Mouse (Mus musculus) kidney, embryonic 14.5 days (tissue): ENCODE data around the gene Fzr1. TPM values are rescaled to one million over a fixed set of nuclear protein-coding genes. Genes with fewer than 3 reads are reported as not detected.

ENCODE experiments used
- ATAC-seq: fragments of 200-750 bp; cut with Nextera tagmentation; 2 replicates; pipeline ENCODE4 v1.8.0; 2017; ENCODE audit warnings: moderate number of reproducible peaks, mild to moderate bottlenecking, moderate TSS enrichment, moderate library complexity; ENCODE audit not compliant: low FRiP score, low TSS enrichment
- H3K27ac ChIP-seq: fragments of 300-500 bp; sonication (generic); 2 replicates; pipeline ENCODE4 v1.5.1; 2014; ENCODE audit warnings: low read depth, mild to moderate bottlenecking, low read length, moderate library complexity, mixed read lengths
- H3K27me3 ChIP-seq: fragments of 300-500 bp; sonication (generic); 2 replicates; pipeline ENCODE4 v1.6.1; 2014; ENCODE audit warnings: mild to moderate bottlenecking, low read length; ENCODE audit not compliant: control insufficient read depth, insufficient read depth
- H3K36me3 ChIP-seq: fragments of 300-500 bp; sonication (generic); 2 replicates; pipeline ENCODE4 v1.6.1; 2014; ENCODE audit warnings: low read length, mixed read lengths; ENCODE audit not compliant: control insufficient read depth, insufficient read depth
- H3K4me1 ChIP-seq: fragments of 300-500 bp; sonication (generic); 2 replicates; pipeline ENCODE4 v1.6.1; 2014; ENCODE audit warnings: low read length, mixed read lengths; ENCODE audit not compliant: control insufficient read depth, insufficient read depth
- H3K4me2 ChIP-seq: fragments of 300-500 bp; sonication (generic); replicated peaks from 2 replicates; pipeline ENCODE4 v1.6.1; 2014; ENCODE audit warnings: low read depth, mild to moderate bottlenecking, low read length
- H3K4me3 ChIP-seq: fragments of 300-500 bp; sonication (generic); 2 replicates; pipeline ENCODE4 v1.5.1; 2014; ENCODE audit warnings: mild to moderate bottlenecking, low read length
- H3K9ac ChIP-seq: fragments of 300-500 bp; sonication (generic); 2 replicates; pipeline ENCODE4 v1.6.1; 2014; ENCODE audit warnings: low read depth, mild to moderate bottlenecking, low read length, moderate library complexity
- H3K9me3 ChIP-seq: fragments of 300-500 bp; sonication (generic); 2 replicates; pipeline ENCODE4 v1.6.1; 2016; ENCODE audit warnings: low read length; ENCODE audit not compliant: control insufficient read depth
- WGBS: fragments of 180-500 bp; shearing (Covaris S2); extraction: QIAGEN DNeasy Blood & Tissue Kit; methylation state at CpG from one replicate; pipeline ENCODE4 v1.1.7; 2014; 5-methylcytosine and 5-hydroxymethylcytosine counted together
- polyA plus RNA-seq: library from polyadenylated mRNA; unstranded; fragments of >200 nt; fragmentation: Nextera tagmentation; extraction: Ambion mirVana; gene quantifications from 2 replicates; pipeline ENCODE4 v1.2.1, GENCODE M21; 2014

Fzr1 gene
- polyA plus RNA-seq, 1 experiment from 2014 or later = 108 TPM

GRCm38 (mm10) chr10:81365672-81366476 is 12.4 kb downstream of the Fzr1 start, which contains the start of gene 4930404N11Rik:
TSS of gene 4930404N11Rik (minus strand) at chr10:81365816.
- Histone ChIP-seq H3K9me3 (no peaks in the 10 kb centered on the region), H3K9ac (peak within 1 kb of the TSS; percentile 28; the same call in 1 of the 2 replicates), H3K4me2 (peak within 1 kb of the TSS; percentile 68), H3K27me3 (peaks cover 14% of the 10 kb centered on the region), H3K4me1 (peaks cover 24% of the 10 kb centered on the region), H3K4me3 (peak within 1 kb of the TSS; percentile 34), H3K27ac (no peak within 1 kb of the TSS), H3K36me3 (peaks cover 48% of the 10 kb centered on the region)
- WGBS = 33% methylated on average over 12 of the region's 12 CpGs
- no peak for ATAC-seq

GRCm38 (mm10) chr10:81365073-81365472 is 13.2 kb downstream of the Fzr1 start:
- Histone ChIP-seq H3K4me1 (peaks cover 28% of the 10 kb centered on the region), H3K9ac (no peak overlapping the region), H3K4me3 (peak overlapping the region; percentile 34; the same call in 1 of the 2 replicates), H3K27ac (no peak overlapping the region), H3K4me2 (peak overlapping the region; percentile 68; the same call in 1 of the 2 replicates), H3K36me3 (peaks cover 40% of the 10 kb centered on the region), H3K9me3 (no peaks in the 10 kb centered on the region), H3K27me3 (peaks cover 14% of the 10 kb centered on the region)
- WGBS = 36% methylated on average over 4 of the region's 4 CpGs
- ATAC-seq = 0 out of 2 replicates have a peak, but pooled peaks have one; percentile 5

- Histone ChIP-seq H3K27me3 (peaks cover 14% of the 10 kb centered on the region), H3K4me2 (peak overlapping the region; percentile 68), H3K4me1 (peaks cover 28% of the 10 kb centered on the region), H3K9me3 (no peaks in the 10 kb centered on the region), H3K27ac (no peak overlapping the region), H3K36me3 (peaks cover 36% of the 10 kb centered on the region), H3K4me3 (peak overlapping the region; percentile 34), H3K9ac (peak overlapping the region; percentile 28; the same call in 1 of the 2 replicates)
- 0 out of 2 replicates have a peak, but pooled peaks have one; percentile 5 for ATAC-seq
- WGBS = 11% methylated on average over 28 of the region's 28 CpGs
Observed at GRCm38 (mm10) chr10:81364666-81365065, 13.7 kb downstream of the Fzr1 start.

- H3K4me1 ChIP-seq = peaks cover 28% of the 10 kb centered on the region
- peaks cover 27% of the 10 kb centered on the region for H3K36me3 ChIP-seq
- H3K4me2 ChIP-seq = peak overlapping the region; percentile 68
- peak; percentile 22 for ATAC-seq
- H3K4me3 ChIP-seq = peak overlapping the region; percentile 34
- H3K27me3 ChIP-seq = peaks cover 14% of the 10 kb centered on the region
- 9% methylated on average over 54 of the region's 54 CpGs for WGBS
- H3K27ac ChIP-seq = no peak overlapping the region
- H3K9me3 ChIP-seq = no peaks in the 10 kb centered on the region
- peak overlapping the region; percentile 45 for H3K9ac ChIP-seq
Observed at GRCm38 (mm10) chr10:81363436-81364346, 14.6 kb downstream of the Fzr1 start.

- no peak for ATAC-seq
- Histone ChIP-seq H3K27me3 (peaks cover 14% of the 10 kb centered on the region), H3K9me3 (no peaks in the 10 kb centered on the region), H3K4me2 (no peak overlapping the region), H3K4me1 (peaks cover 39% of the 10 kb centered on the region), H3K27ac (no peak overlapping the region), H3K9ac (no peak overlapping the region), H3K36me3 (peaks cover 14% of the 10 kb centered on the region), H3K4me3 (no peak overlapping the region)
- WGBS = 73% methylated on average over 12 of the region's 12 CpGs
Observed at GRCm38 (mm10) chr10:81362336-81362949, 15.9 kb downstream of the Fzr1 start.

- peaks cover 2% of the 10 kb centered on the region; the same call in 1 of the 2 replicates for H3K36me3 ChIP-seq
- H3K4me2 ChIP-seq = no peak overlapping the region
- no peak for ATAC-seq
- H3K4me1 ChIP-seq = peaks cover 39% of the 10 kb centered on the region
- H3K27ac ChIP-seq = no peak overlapping the region
- no peak overlapping the region for H3K9ac ChIP-seq
- peaks cover 14% of the 10 kb centered on the region for H3K27me3 ChIP-seq
- H3K9me3 ChIP-seq = no peaks in the 10 kb centered on the region
- WGBS = 66% methylated on average over 8 of the region's 8 CpGs
- no peak overlapping the region for H3K4me3 ChIP-seq
Observed at GRCm38 (mm10) chr10:81360721-81361120, 17.6 kb downstream of the Fzr1 start.

GRCm38 (mm10) chr10:81358841-81359240 is 19.5 kb downstream of the Fzr1 start:
- peak overlapping the region; percentile 76; the same call in 1 of the 2 replicates for H3K9ac ChIP-seq
- H3K4me1 ChIP-seq = peaks cover 27% of the 10 kb centered on the region
- no peak for ATAC-seq
- H3K36me3 ChIP-seq = peaks cover 2% of the 10 kb centered on the region; the same call in 1 of the 2 replicates
- H3K27ac ChIP-seq = no peak overlapping the region
- no peak overlapping the region for H3K4me3 ChIP-seq
- peaks cover 6% of the 10 kb centered on the region for H3K27me3 ChIP-seq
- peak overlapping the region; percentile 99 for H3K4me2 ChIP-seq
- WGBS = 55% methylated on average over 1 of the region's 1 CpGs
- H3K9me3 ChIP-seq = no peaks in the 10 kb centered on the region

- WGBS = 40% methylated on average over 4 of the region's 4 CpGs
- H3K4me3 ChIP-seq = peak overlapping the region; percentile 82
- peak overlapping the region; percentile 76 for H3K9ac ChIP-seq
- no peak overlapping the region for H3K27ac ChIP-seq
- peak overlapping the region; percentile 99 for H3K4me2 ChIP-seq
- peaks cover 21% of the 10 kb centered on the region; the same call in 1 of the 2 replicates for H3K4me1 ChIP-seq
- peaks cover under 1% of the 10 kb centered on the region; the same call in 1 of the 2 replicates for H3K27me3 ChIP-seq
- ATAC-seq = no peak
- H3K36me3 ChIP-seq = peaks cover 2% of the 10 kb centered on the region; the same call in 1 of the 2 replicates
- no peaks in the 10 kb centered on the region for H3K9me3 ChIP-seq
Observed at GRCm38 (mm10) chr10:81358209-81358608, 20.1 kb downstream of the Fzr1 start.
